Mouse (Mus musculus): ENCODE data around the gene Dnajc8.
A peak's percentile ranks its signal among the peaks of the same experiment; 100 is the strongest.

Gene Dnajc8

GRCm38 (mm10) chr4:132535406-132536121, at the start of gene Dnajc8:
Gene Dnajc8, plus strand, starts transcription at chr4:132535550.
- DNase-seq (ENCODE audit: low read depth, low spot score) = peak; percentile 88

GRCm38 (mm10) chr4:132488521-132488920, 46.8 kb upstream of the Dnajc8 start:
- DNase-seq (ENCODE audit: low read depth, low spot score) = no peak

GRCm38 (mm10) chr4:132488976-132489375, 46.4 kb upstream of the Dnajc8 start:
- DNase-seq (ENCODE audit: low read depth, low spot score) = no peak

GRCm38 (mm10) chr4:132490273-132491010, 44.9 kb upstream of the Dnajc8 start:
- DNase-seq (ENCODE audit: low read depth, low spot score) = no peak

- no peak for DNase-seq (ENCODE audit: low read depth, low spot score)
Observed at GRCm38 (mm10) chr4:132491057-132491456, 44.3 kb upstream of the Dnajc8 start.

GRCm38 (mm10) chr4:132491748-132492147, 43.6 kb upstream of the Dnajc8 start:
- DNase-seq (ENCODE audit: low read depth, low spot score) = no peak

- DNase-seq (ENCODE audit: low read depth, low spot score) = no peak
Observed at GRCm38 (mm10) chr4:132492178-132493060, 42.9 kb upstream of the Dnajc8 start.

- DNase-seq (ENCODE audit: low read depth, low spot score) = no peak
Observed at GRCm38 (mm10) chr4:132494271-132494918, 41.0 kb upstream of the Dnajc8 start.

GRCm38 (mm10) chr4:132501639-132502038, 33.7 kb upstream of the Dnajc8 start:
- DNase-seq (ENCODE audit: low read depth, low spot score) = no peak

- no peak for DNase-seq (ENCODE audit: low read depth, low spot score)
Observed at GRCm38 (mm10) chr4:132503344-132503743, 32.0 kb upstream of the Dnajc8 start.

GRCm38 (mm10) chr4:132505034-132505738, 30.2 kb upstream of the Dnajc8 start:
- no peak for DNase-seq (ENCODE audit: low read depth, low spot score)

GRCm38 (mm10) chr4:132505800-132506199, 29.6 kb upstream of the Dnajc8 start:
- DNase-seq (ENCODE audit: low read depth, low spot score) = no peak

GRCm38 (mm10) chr4:132506250-132506649, 29.1 kb upstream of the Dnajc8 start:
- DNase-seq (ENCODE audit: low read depth, low spot score) = no peak

- no peak for DNase-seq (ENCODE audit: low read depth, low spot score)
Observed at GRCm38 (mm10) chr4:132507210-132507609, 28.1 kb upstream of the Dnajc8 start.

- DNase-seq (ENCODE audit: low read depth, low spot score) = peak; percentile 46
Observed at GRCm38 (mm10) chr4:132509621-132510296, 25.6 kb upstream of the Dnajc8 start.

GRCm38 (mm10) chr4:132510352-132510798, 25.0 kb upstream of the Dnajc8 start, which contains the start of gene Sesn2:
Gene Sesn2, minus strand, starts transcription at chr4:132510501.
- peak; percentile 93 for DNase-seq (ENCODE audit: low read depth, low spot score)

- DNase-seq (ENCODE audit: low read depth, low spot score) = no peak
Observed at GRCm38 (mm10) chr4:132512080-132512479, 23.3 kb upstream of the Dnajc8 start.

GRCm38 (mm10) chr4:132513395-132514273, 21.7 kb upstream of the Dnajc8 start:
- DNase-seq (ENCODE audit: low read depth, low spot score) = no peak

GRCm38 (mm10) chr4:132514555-132515135, 20.7 kb upstream of the Dnajc8 start:
- DNase-seq (ENCODE audit: low read depth, low spot score) = peak; percentile 43

Measured in brain, embryonic 18.5 days (tissue).